Mouse (Mus musculus) stomach, postnatal 0 days (tissue): ENCODE measurements around the gene Syt8.

ENCODE experiments used
- CTCF ChIP-seq: IDR thresholded peaks from 2 replicates; pipeline ENCODE4 v1.5.1; 2016; ENCODE audit warnings: antibody characterized with exemption, low read depth, mild to moderate bottlenecking, moderate library complexity
- EP300 ChIP-seq: optimal IDR thresholded peaks from 2 replicates; pipeline ENCODE3; 2016; ENCODE audit warnings: antibody characterized with exemption

GRCm38 (mm10) chr7:142421826-142422225 lies 12.8 kb upstream of the Syt8 start:
- TF ChIP-seq CTCF = no peak
- no peak for TF ChIP-seq EP300
